In genomic region chr13:47043833-47044616, GRCm38 (mm10) we compare ENCODE assay signal across 8 mouse cellular contexts. TPM values are rescaled to one million over a fixed set of nuclear protein-coding genes. Genes with fewer than 3 reads are reported as not detected.
DNase-seq lines count a peak whose midpoint lies in the region; ATAC-seq and TF ChIP-seq lines count a peak whose summit lies in the region.

No protein-coding gene starts in this region.

- peaks cover 6% of the 10 kb centered on the region; the same call in 1 of the 2 replicates for H3K36me3 ChIP-seq in kidney, embryonic 15.5 days
- peaks cover 10% of the 10 kb centered on the region for H3K36me3 ChIP-seq in hindbrain, embryonic 10.5 days
- no peaks in the 10 kb centered on the region for H3K36me3 ChIP-seq in liver, embryonic 14.5 days (replicated peaks; ENCODE audit: control insufficient read depth, insufficient read depth, low read depth)
- peaks cover 7% of the 10 kb centered on the region; the same call in 1 of the 2 replicates for H3K36me3 ChIP-seq in neural tube, embryonic 12.5 days

- no peak for TF ChIP-seq POLR2A in embryonic fibroblast, embryonic 13.5 days (IDR thresholded peaks at IDR 0.05; ENCODE audit: low read depth, low read length)

- WGBS in kidney, embryonic 15.5 days: under 1% methylated on average over 45 of the region's 45 CpGs
- 2% methylated on average over 45 of the region's 45 CpGs for WGBS in hindbrain, embryonic 10.5 days
- 2% methylated on average over 45 of the region's 45 CpGs for WGBS in liver, embryonic 14.5 days (ENCODE audit: insufficient replicate concordance)
- 1% methylated on average over 45 of the region's 45 CpGs for WGBS in neural tube, embryonic 12.5 days

- ATAC-seq in kidney, embryonic 15.5 days (replicated peaks; ENCODE audit: low FRiP score): peak; percentile 56
- peak; percentile 13 for ATAC-seq in liver, embryonic 14.5 days (ENCODE audit: insufficient read depth)
- ATAC-seq in neural tube, embryonic 12.5 days (ENCODE audit: low FRiP score, low read depth): peak; percentile 57

- no peak for TF ChIP-seq CTCF in embryonic fibroblast, embryonic 13.5 days (IDR thresholded peaks at IDR 0.05; ENCODE audit: borderline replicate concordance, insufficient read depth, low read length)
- no peak for TF ChIP-seq CTCF in liver, embryonic 14.5 days (IDR thresholded peaks at IDR 0.05; ENCODE audit: low read depth)

- H3K27ac ChIP-seq in kidney, embryonic 15.5 days: peak overlapping the region; percentile 69
- no peak overlapping the region for H3K27ac ChIP-seq in embryonic fibroblast, embryonic 13.5 days (ENCODE audit: insufficient read depth, low read length)
- H3K27ac ChIP-seq in hindbrain, embryonic 10.5 days: peak overlapping the region; percentile 90
- no peak overlapping the region for H3K27ac ChIP-seq in liver, embryonic 14.5 days
- peak overlapping the region; percentile 46; the same call in 1 of the 2 replicates for H3K27ac ChIP-seq in neural tube, embryonic 12.5 days

- H3K4me3 ChIP-seq in kidney, embryonic 15.5 days (replicated peaks): peak overlapping the region; percentile 88
- peak overlapping the region; percentile 81 for H3K4me3 ChIP-seq in embryonic fibroblast, embryonic 13.5 days (ENCODE audit: insufficient read depth, low read length)
- H3K4me3 ChIP-seq in hindbrain, embryonic 10.5 days: peak overlapping the region; percentile 94
- peak overlapping the region; percentile 58 to 72 for H3K4me3 ChIP-seq in liver, embryonic 14.5 days (ENCODE audit: insufficient read depth in 1 of 2, low read depth in 2 of 2, low read length in 2 of 2)
- H3K4me3 ChIP-seq in neural tube, embryonic 12.5 days: peak overlapping the region; percentile 75

- no peaks in the 10 kb centered on the region for H3K27me3 ChIP-seq in kidney, embryonic 15.5 days
- 0 out of 2 replicates have a peak, but pooled peaks cover 3% of the 10 kb centered on the region for H3K27me3 ChIP-seq in hindbrain, embryonic 10.5 days (ENCODE audit: insufficient read depth, poor library complexity, severe bottlenecking)
- H3K27me3 ChIP-seq in liver, embryonic 14.5 days (ENCODE audit: control insufficient read depth, insufficient read depth, low read length): no peaks in the 10 kb centered on the region; the same call in 1 of the 2 replicates
- no peaks in the 10 kb centered on the region for H3K27me3 ChIP-seq in neural tube, embryonic 12.5 days (replicated peaks)

- no peak for DNase-seq in kidney, adult 9 months
- DNase-seq in ZHBTc4 (ENCODE audit: low read depth, low spot score): peak; percentile 27
- peak; percentile 27 for DNase-seq in hindbrain, embryonic 10.5 days (ENCODE audit: low spot score)
- no peak for DNase-seq in liver, embryonic 14.5 days (ENCODE audit: low read depth in 3 of 3, low spot score in 3 of 3)
- DNase-seq in left cerebral cortex, adult 9 months (ENCODE audit: low spot score in 2 of 2): no peak

- peak overlapping the region; percentile 77 for H3K9ac ChIP-seq in kidney, embryonic 15.5 days
- H3K9ac ChIP-seq in liver, embryonic 14.5 days (replicated peaks): peak overlapping the region; percentile 20
- H3K9ac ChIP-seq in neural tube, embryonic 12.5 days: peak overlapping the region; percentile 78

- H3K4me1 ChIP-seq in kidney, embryonic 15.5 days: peaks cover 19% of the 10 kb centered on the region
- H3K4me1 ChIP-seq in embryonic fibroblast, embryonic 13.5 days (ENCODE audit: control insufficient read depth, insufficient read depth, low read length): no peaks in the 10 kb centered on the region
- peaks cover 28% of the 10 kb centered on the region for H3K4me1 ChIP-seq in hindbrain, embryonic 10.5 days (replicated peaks)
- H3K4me1 ChIP-seq in liver, embryonic 14.5 days (replicated peaks; ENCODE audit: control insufficient read depth in 2 of 2, insufficient read depth in 2 of 2, low read length in 1 of 2): peaks cover 0 to 8% of the 10 kb centered on the region in 2 experiments; a peak in 2 of 4 replicates
- peaks cover 14% of the 10 kb centered on the region for H3K4me1 ChIP-seq in neural tube, embryonic 12.5 days

- no peaks in the 10 kb centered on the region for H3K9me3 ChIP-seq in kidney, embryonic 15.5 days (replicated peaks)
- H3K9me3 ChIP-seq in hindbrain, embryonic 10.5 days: no peaks in the 10 kb centered on the region
- no peaks in the 10 kb centered on the region for H3K9me3 ChIP-seq in liver, embryonic 14.5 days (ENCODE audit: control insufficient read depth, low read length)
- no peaks in the 10 kb centered on the region for H3K9me3 ChIP-seq in neural tube, embryonic 12.5 days

- no peak for TF ChIP-seq EP300 in liver, embryonic 14.5 days (IDR thresholded peaks at IDR 0.05; ENCODE audit: low read depth)

- H3K4me2 ChIP-seq in kidney, embryonic 15.5 days: peak overlapping the region; percentile 93
- H3K4me2 ChIP-seq in liver, embryonic 14.5 days (ENCODE audit: low read depth): peak overlapping the region; percentile 70
- peak overlapping the region; percentile 85 for H3K4me2 ChIP-seq in neural tube, embryonic 12.5 days (replicated peaks)

RNA-seq across cellular contexts. Expression of gene Tpmt, which starts 0.5 kb away (rescaled TPM):
- polyA plus RNA-seq in kidney, embryonic 15.5 days (2015; fragmentation: Nextera tagmentation; extraction: Ambion mirVana): 29.1 and 31.7 TPM in 2 replicates
- 18.0 and 23.9 TPM in 2 replicates for polyA plus RNA-seq in embryonic fibroblast, embryonic 13.5 days (2011; ENCODE audit: insufficient read length, low read depth, missing spikeins)
- 36.1 and 40.9 TPM in 2 replicates for polyA plus RNA-seq in hindbrain, embryonic 10.5 days (2016; fragmentation: Nextera tagmentation; extraction: Ambion mirVana)
- polyA plus RNA-seq in liver, embryonic 14.5 days (2012; rRNA removed): 4.2 and 6.1 TPM in 2 replicates
- 12.0 and 13.8 TPM in 2 replicates for polyA plus RNA-seq in liver, embryonic 14.5 days (2014; fragmentation: Nextera tagmentation; extraction: Ambion mirVana)
- 35.9 and 37.8 TPM in 2 replicates for polyA plus RNA-seq in neural tube, embryonic 12.5 days (2016; fragmentation: Nextera tagmentation; extraction: Ambion mirVana)

RNA-seq across cellular contexts. Expression of gene Kdm1b, which starts 0.7 kb away (rescaled TPM):
- polyA plus RNA-seq in kidney, embryonic 15.5 days (2015; fragmentation: Nextera tagmentation; extraction: Ambion mirVana): 11.7 and 11.8 TPM in 2 replicates
- 11.3 and 12.1 TPM in 2 replicates for polyA plus RNA-seq in embryonic fibroblast, embryonic 13.5 days (2011; ENCODE audit: insufficient read length, low read depth, missing spikeins)
- polyA plus RNA-seq in hindbrain, embryonic 10.5 days (2016; fragmentation: Nextera tagmentation; extraction: Ambion mirVana): 15.2 and 16.3 TPM in 2 replicates
- polyA plus RNA-seq in liver, embryonic 14.5 days (2012; rRNA removed): 2.1 and 2.5 TPM in 2 replicates
- polyA plus RNA-seq in liver, embryonic 14.5 days (2014; fragmentation: Nextera tagmentation; extraction: Ambion mirVana): 2.8 and 3.5 TPM in 2 replicates
- 17.1 and 17.9 TPM in 2 replicates for polyA plus RNA-seq in neural tube, embryonic 12.5 days (2016; fragmentation: Nextera tagmentation; extraction: Ambion mirVana)

RNA-seq across cellular contexts. Expression of gene Nhlrc1, which starts 29.4 kb away (rescaled TPM):
- 3.5 and 3.6 TPM in 2 replicates for polyA plus RNA-seq in kidney, embryonic 15.5 days (2015; fragmentation: Nextera tagmentation; extraction: Ambion mirVana)
- polyA plus RNA-seq in embryonic fibroblast, embryonic 13.5 days (2011; ENCODE audit: insufficient read length, low read depth, missing spikeins): 0.76 and 1.2 TPM in 2 replicates
- 3.4 and 5.4 TPM in 2 replicates for polyA plus RNA-seq in hindbrain, embryonic 10.5 days (2016; fragmentation: Nextera tagmentation; extraction: Ambion mirVana)
- 0.34 and 0.46 TPM in 2 replicates for polyA plus RNA-seq in liver, embryonic 14.5 days (2012; rRNA removed)
- 0.50 and 0.71 TPM in 2 replicates for polyA plus RNA-seq in liver, embryonic 14.5 days (2014; fragmentation: Nextera tagmentation; extraction: Ambion mirVana)
- 7.7 and 8.7 TPM in 2 replicates for polyA plus RNA-seq in neural tube, embryonic 12.5 days (2016; fragmentation: Nextera tagmentation; extraction: Ambion mirVana)

Comparison
In these comparisons a context has a peak if more than half of its experiments do, and no peak if none do; other contexts are left out.
1. H3K27ac ChIP-seq: peak in kidney, embryonic 15.5 days (single experiment), hindbrain, embryonic 10.5 days (single experiment) and neural tube, embryonic 12.5 days (single experiment); none in embryonic fibroblast, embryonic 13.5 days (single experiment) and liver, embryonic 14.5 days (single experiment).
2. H3K9ac ChIP-seq: peak in every context shown above with its lines; median percentile 78 in neural tube, embryonic 12.5 days; 77 in kidney, embryonic 15.5 days; 20 in liver, embryonic 14.5 days.
3. DNase-seq: peak in ZHBTc4 (single experiment) and hindbrain, embryonic 10.5 days (single experiment); none in kidney, adult 9 months (single experiment), liver, embryonic 14.5 days (0 of 3) and left cerebral cortex, adult 9 months (0 of 2).
4. Peak in every context shown above with its lines, with median percentiles within 50 percentile points of each other: ATAC-seq, H3K4me2 ChIP-seq and H3K4me3 ChIP-seq.